Mouse (Mus musculus) CH12.LX (cell line): ENCODE data around the gene Ppl.

ENCODE experiments used
- E2F4 ChIP-seq: IDR thresholded peaks from 2 replicates; pipeline ENCODE4 v1.6.1; 2011; ENCODE audit warnings: low read depth, low read length, improper control_type of control experiment; ENCODE audit not compliant: insufficient replicate concordance
- EP300 ChIP-seq: IDR thresholded peaks from 2 replicates; pipeline ENCODE4 v1.6.1; 2011; ENCODE audit warnings: low read length, improper control_type of control experiment
- NRF1 ChIP-seq: IDR thresholded peaks from 2 replicates; pipeline ENCODE4 v1.6.1; 2014; ENCODE audit warnings: low read depth, mild to moderate bottlenecking, inconsistent platforms, low read length, improper control_type of control experiment, moderate library complexity
- RAD21 ChIP-seq: IDR thresholded peaks from 2 replicates; pipeline ENCODE4 v1.6.1; 2011; ENCODE audit warnings: low read depth, mild to moderate bottlenecking, low read length, improper control_type of control experiment, moderate library complexity
- USF2 ChIP-seq: conservative IDR thresholded peaks from 2 replicates; pipeline ENCODE4 v1.6.1; 2011; ENCODE audit warnings: low read depth, low read length, improper control_type of control experiment

GRCm38 (mm10) chr16:5130196-5130595 lies 2.0 kb downstream of the Ppl start:
- TF ChIP-seq E2F4, result no peak
- no peak for TF ChIP-seq USF2
- TF ChIP-seq RAD21, result no peak
- no peak for TF ChIP-seq NRF1
- TF ChIP-seq EP300, result no peak
